Mouse (Mus musculus) ES-Bruce4 (cell line): ENCODE data around the gene Adamts10. TPM values are rescaled to one million over a fixed set of nuclear protein-coding genes. Genes with fewer than 3 reads are reported as not detected.
A peak's percentile ranks its signal among the peaks of the same experiment; 100 is the strongest.

Source experiments
- H3K27ac ChIP-seq: 2 replicates; pipeline ENCODE4 v1.5.1; 2012; ENCODE audit warnings: low read length, inconsistent platforms; ENCODE audit not compliant: insufficient read depth
- H3K27me3 ChIP-seq: 2 replicates; pipeline ENCODE4 v1.6.1; 2012; ENCODE audit warnings: mild to moderate bottlenecking, low read length, inconsistent platforms; ENCODE audit not compliant: control insufficient read depth, poor library complexity, insufficient read depth, severe bottlenecking
- H3K36me3 ChIP-seq: 2 replicates; pipeline ENCODE4 v1.6.1; 2012; ENCODE audit warnings: inconsistent platforms, mild to moderate bottlenecking, low read length, moderate library complexity; ENCODE audit not compliant: control insufficient read depth, poor library complexity, insufficient read depth, severe bottlenecking
- H3K4me1 ChIP-seq: one replicate; pipeline ENCODE4 v1.8.1; 2011; ENCODE audit warnings: low read length; ENCODE audit not compliant: control insufficient read depth, insufficient read depth
- H3K4me3 ChIP-seq: 2 replicates; pipeline ENCODE4 v1.5.1; 2011; ENCODE audit warnings: low read depth, mild to moderate bottlenecking, low read length
- H3K9ac ChIP-seq: 2 replicates; pipeline ENCODE4 v1.6.1; 2012; ENCODE audit warnings: low read depth, mild to moderate bottlenecking, inconsistent platforms; ENCODE audit not compliant: poor library complexity, severe bottlenecking
- H3K9me3 ChIP-seq: replicated peaks from 2 replicates; pipeline ENCODE4 v1.6.1; 2012; ENCODE audit warnings: mild to moderate bottlenecking, low read length, inconsistent platforms; ENCODE audit not compliant: control insufficient read depth, poor library complexity, insufficient read depth, severe bottlenecking
- CTCF ChIP-seq: IDR thresholded peaks from one replicate; pipeline ENCODE4 v1.8.1; 2011; ENCODE audit warnings: low read depth, low read length
- EP300 ChIP-seq: IDR thresholded peaks from 2 replicates; pipeline ENCODE4 v1.6.1; 2011; ENCODE audit warnings: low read depth, low read length; ENCODE audit not compliant: insufficient read depth
- POLR2A ChIP-seq: IDR thresholded peaks from one replicate; pipeline ENCODE4 v1.8.1; 2011; ENCODE audit warnings: low read length; ENCODE audit not compliant: insufficient read depth
- polyA plus RNA-seq: library from polyadenylated mRNA; stranded (reverse); fragments of >200 nt; gene quantifications from 2 replicates; pipeline ENCODE4 v1.2.4, GENCODE M21; 2011; ENCODE audit warnings: low read depth; ENCODE audit not compliant: missing spikeins, insufficient read depth, insufficient read length

Gene Adamts10
- polyA plus RNA-seq, 1 experiment, result 12.7 TPM

- Histone ChIP-seq H3K9ac (no peak overlapping the region), H3K9me3 (no peaks in the 10 kb centered on the region), H3K4me1 (no peaks in the 10 kb centered on the region), H3K4me3 (no peak overlapping the region), H3K27ac (no peak overlapping the region), H3K27me3 (no peaks in the 10 kb centered on the region), H3K36me3 (no peaks in the 10 kb centered on the region)
- no peak for TF ChIP-seq CTCF
- no peak for TF ChIP-seq EP300
- TF ChIP-seq POLR2A, result no peak
Observed at GRCm38 (mm10) chr17:33494586-33494985, 29.4 kb upstream of the Adamts10 start.

GRCm38 (mm10) chr17:33498918-33499317, 25.1 kb upstream of the Adamts10 start:
- H3K27ac ChIP-seq, result no peak overlapping the region
- H3K36me3 ChIP-seq, result no peaks in the 10 kb centered on the region
- no peak overlapping the region for H3K4me3 ChIP-seq
- H3K4me1 ChIP-seq, result no peaks in the 10 kb centered on the region
- no peak overlapping the region for H3K9ac ChIP-seq
- no peaks in the 10 kb centered on the region for H3K9me3 ChIP-seq
- no peaks in the 10 kb centered on the region for H3K27me3 ChIP-seq
- TF ChIP-seq POLR2A, result no peak
- no peak for TF ChIP-seq CTCF
- no peak for TF ChIP-seq EP300

- Histone ChIP-seq H3K36me3 (no peaks in the 10 kb centered on the region), H3K27ac (no peak overlapping the region), H3K9ac (no peak overlapping the region), H3K4me3 (no peak overlapping the region), H3K9me3 (no peaks in the 10 kb centered on the region), H3K27me3 (no peaks in the 10 kb centered on the region), H3K4me1 (no peaks in the 10 kb centered on the region)
- TF ChIP-seq POLR2A (no peak), EP300 (no peak), CTCF (no peak)
Observed at GRCm38 (mm10) chr17:33508386-33508785, 15.6 kb upstream of the Adamts10 start.

GRCm38 (mm10) chr17:33510172-33510571, 13.8 kb upstream of the Adamts10 start:
- Histone ChIP-seq H3K36me3 (no peaks in the 10 kb centered on the region), H3K9me3 (no peaks in the 10 kb centered on the region), H3K4me3 (no peak overlapping the region), H3K4me1 (no peaks in the 10 kb centered on the region), H3K9ac (no peak overlapping the region), H3K27me3 (no peaks in the 10 kb centered on the region), H3K27ac (no peak overlapping the region)
- no peak for TF ChIP-seq EP300
- TF ChIP-seq CTCF, result no peak
- TF ChIP-seq POLR2A, result no peak

GRCm38 (mm10) chr17:33512441-33513415, 11.3 kb upstream of the Adamts10 start:
- Histone ChIP-seq H3K36me3 (no peaks in the 10 kb centered on the region), H3K27ac (no peak overlapping the region), H3K9ac (no peak overlapping the region), H3K4me3 (no peak overlapping the region), H3K4me1 (no peaks in the 10 kb centered on the region), H3K27me3 (no peaks in the 10 kb centered on the region), H3K9me3 (no peaks in the 10 kb centered on the region)
- TF ChIP-seq CTCF, result no peak
- TF ChIP-seq EP300, result no peak
- TF ChIP-seq POLR2A, result no peak

GRCm38 (mm10) chr17:33513874-33514273, 10.1 kb upstream of the Adamts10 start:
- H3K9ac ChIP-seq, result no peak overlapping the region
- H3K36me3 ChIP-seq, result no peaks in the 10 kb centered on the region
- no peaks in the 10 kb centered on the region for H3K27me3 ChIP-seq
- H3K4me3 ChIP-seq, result no peak overlapping the region
- no peaks in the 10 kb centered on the region for H3K4me1 ChIP-seq
- no peak overlapping the region for H3K27ac ChIP-seq
- TF ChIP-seq POLR2A (no peak), CTCF (peak; percentile 66), EP300 (no peak)
- no peaks in the 10 kb centered on the region for H3K9me3 ChIP-seq
